Mouse (Mus musculus): ENCODE measurements around the gene Ghdc.

Gene Ghdc

GRCm38 (mm10) chr11:100745085-100745484 lies 25.7 kb downstream of the Ghdc start:
- DNase-seq (ENCODE audit: low read depth), result peak; percentile 80

- no peak for DNase-seq (ENCODE audit: low read depth)
Observed at GRCm38 (mm10) chr11:100741348-100741747, 29.4 kb downstream of the Ghdc start.

GRCm38 (mm10) chr11:100738749-100739148 lies 32.0 kb downstream of the Ghdc start:
- no peak for DNase-seq (ENCODE audit: low read depth)

- DNase-seq (ENCODE audit: low read depth), result peak; percentile 99
Observed at GRCm38 (mm10) chr11:100738066-100738604, 32.6 kb downstream of the Ghdc start, which contains the start of gene Rab5c. Gene Rab5c (minus strand): TSS chr11:100738215.

- DNase-seq (ENCODE audit: low read depth), result no peak
Observed at GRCm38 (mm10) chr11:100737105-100737733, 33.5 kb downstream of the Ghdc start.

GRCm38 (mm10) chr11:100736746-100737080 lies 34.0 kb downstream of the Ghdc start:
- DNase-seq (ENCODE audit: low read depth), result no peak

GRCm38 (mm10) chr11:100735954-100736745 lies 34.6 kb downstream of the Ghdc start:
- DNase-seq (ENCODE audit: low read depth), result no peak

- peak; percentile 26 for DNase-seq (ENCODE audit: low read depth)
Observed at GRCm38 (mm10) chr11:100735134-100735865, 35.5 kb downstream of the Ghdc start.

GRCm38 (mm10) chr11:100730477-100731205 lies 40.1 kb downstream of the Ghdc start:
- DNase-seq (ENCODE audit: low read depth), result no peak

- no peak for DNase-seq (ENCODE audit: low read depth)
Observed at GRCm38 (mm10) chr11:100729976-100730375, 40.8 kb downstream of the Ghdc start.

GRCm38 (mm10) chr11:100728601-100729000 lies 42.2 kb downstream of the Ghdc start:
- DNase-seq (ENCODE audit: low read depth), result no peak

GRCm38 (mm10) chr11:100727201-100727600 lies 43.6 kb downstream of the Ghdc start:
- DNase-seq (ENCODE audit: low read depth), result no peak

GRCm38 (mm10) chr11:100724919-100725512 lies 45.7 kb downstream of the Ghdc start:
- DNase-seq (ENCODE audit: low read depth), result no peak

GRCm38 (mm10) chr11:100722493-100723028 lies 48.2 kb downstream of the Ghdc start:
- DNase-seq (ENCODE audit: low read depth), result no peak

GRCm38 (mm10) chr11:100721776-100722492 lies 48.8 kb downstream of the Ghdc start:
- no peak for DNase-seq (ENCODE audit: low read depth)

GRCm38 (mm10) chr11:100721254-100721653 lies 49.5 kb downstream of the Ghdc start:
- peak; percentile 39 for DNase-seq (ENCODE audit: low read depth)

- DNase-seq (ENCODE audit: low read depth), result peak; percentile 80
Observed at GRCm38 (mm10) chr11:100720345-100720744, 50.4 kb downstream of the Ghdc start.

GRCm38 (mm10) chr11:100719893-100720292 lies 50.9 kb downstream of the Ghdc start:
- DNase-seq (ENCODE audit: low read depth), result no peak

- no peak for DNase-seq (ENCODE audit: low read depth)
Observed at GRCm38 (mm10) chr11:100719312-100719711, 51.4 kb downstream of the Ghdc start.

- DNase-seq (ENCODE audit: low read depth), result no peak
Observed at GRCm38 (mm10) chr11:100718866-100719265, 51.9 kb downstream of the Ghdc start.

Measured in NIH3T3 (cell line).